Mouse (Mus musculus) layer of hippocampus, adult 8-10 months (tissue): ENCODE data around the gene Cdkl4. TPM values are rescaled to one million over a fixed set of nuclear protein-coding genes. Genes with fewer than 3 reads are reported as not detected.
"Not testable (repeated sequence)": the region's sequence is repeated elsewhere in the genome, so short reads cannot be mapped to it uniquely, and the experiment has no call there.

ENCODE experiments used
- DNase-seq, 2 experiments: peaks; one replicate each; pipeline ENCODE4 v3.0.0; 2022; ENCODE audit warnings: low spot score in 2 of 2
- total RNA-seq, 4 experiments: library from RNA; stranded (reverse); gene quantifications; 2 replicates each; pipeline ENCODE4 v1.2.4; 2022

Gene Cdkl4
- total RNA-seq, 4 experiments from 2014 or later = 15.4 to 20.6 (median 16.9) TPM

- DNase-seq = not testable (repeated sequence)
These were observed 13.6 kb downstream of the Cdkl4 start for GRCm38 (mm10) chr17:80563762-80564610.

- no peak for DNase-seq
These were observed 14.8 kb downstream of the Cdkl4 start for GRCm38 (mm10) chr17:80562792-80563191.

GRCm38 (mm10) chr17:80560669-80561401 lies 16.8 kb downstream of the Cdkl4 start:
- peak in 1 of 2 experiments; percentile 64 for DNase-seq

- no peak for DNase-seq
These were observed 17.9 kb downstream of the Cdkl4 start for GRCm38 (mm10) chr17:80559745-80560144.

GRCm38 (mm10) chr17:80559050-80559449 lies 18.6 kb downstream of the Cdkl4 start:
- no peak for DNase-seq

- DNase-seq = no peak
These were observed 19.0 kb downstream of the Cdkl4 start for GRCm38 (mm10) chr17:80558583-80558982.

- no peak for DNase-seq
These were observed 20.2 kb downstream of the Cdkl4 start for GRCm38 (mm10) chr17:80557461-80557860.

- DNase-seq = peak; percentile 52 to 77
These were observed 24.0 kb downstream of the Cdkl4 start for GRCm38 (mm10) chr17:80553318-80554270.

GRCm38 (mm10) chr17:80552653-80553052 lies 25.0 kb downstream of the Cdkl4 start:
- DNase-seq = no peak

GRCm38 (mm10) chr17:80550981-80551380 lies 26.6 kb downstream of the Cdkl4 start:
- DNase-seq = no peak

GRCm38 (mm10) chr17:80546846-80547245 lies 30.8 kb downstream of the Cdkl4 start:
- DNase-seq = no peak

- no peak for DNase-seq
These were observed 31.4 kb downstream of the Cdkl4 start for GRCm38 (mm10) chr17:80546227-80546626.

GRCm38 (mm10) chr17:80543646-80544045 lies 34.0 kb downstream of the Cdkl4 start:
- DNase-seq = no peak

GRCm38 (mm10) chr17:80537136-80537535 lies 40.5 kb downstream of the Cdkl4 start:
- DNase-seq = no peak

- peak in 1 of 2 experiments; percentile 19 for DNase-seq
These were observed 42.0 kb downstream of the Cdkl4 start for GRCm38 (mm10) chr17:80535633-80536032.

GRCm38 (mm10) chr17:80531351-80531750 lies 46.3 kb downstream of the Cdkl4 start:
- not testable (repeated sequence) for DNase-seq

GRCm38 (mm10) chr17:80523231-80523630 lies 54.4 kb downstream of the Cdkl4 start:
- DNase-seq = no peak

- DNase-seq = no peak
These were observed 55.4 kb downstream of the Cdkl4 start for GRCm38 (mm10) chr17:80522229-80522556.

GRCm38 (mm10) chr17:80521521-80522228 lies 55.9 kb downstream of the Cdkl4 start:
- DNase-seq = no peak

GRCm38 (mm10) chr17:80520537-80520936 lies 57.1 kb downstream of the Cdkl4 start:
- DNase-seq = no peak

GRCm38 (mm10) chr17:80518811-80519210 lies 58.8 kb downstream of the Cdkl4 start:
- no peak for DNase-seq
